Mouse (Mus musculus) macrophage (primary cell): ENCODE data around the gene Zfp114. TPM values are rescaled to one million over a fixed set of nuclear protein-coding genes. Genes with fewer than 3 reads are reported as not detected.

Experiments used
- H3K27ac ChIP-seq: fragments of 350-480 bp; formaldehyde crosslinking; 2 replicates; pipeline ENCODE4 v1.9.0; 2021
- H3K36me3 ChIP-seq: fragments of 350-480 bp; formaldehyde crosslinking; 2 replicates; pipeline ENCODE4 v1.9.0; 2021; ENCODE audit errors: inconsistent target
- H3K4me3 ChIP-seq: fragments of 350-480 bp; formaldehyde crosslinking; 2 replicates; pipeline ENCODE4 v1.9.0; 2021; ENCODE audit errors: inconsistent target
- H3K79me2 ChIP-seq: fragments of 350-480 bp; formaldehyde crosslinking; 2 replicates; pipeline ENCODE4 v1.9.0; 2021; ENCODE audit errors: inconsistent target
- WGBS: methylation state at CpG from one replicate; pipeline ENCODE4 v1.1.7; 2026; ENCODE audit warnings: inconsistent platforms; ENCODE audit not compliant: missing documents; 5-methylcytosine and 5-hydroxymethylcytosine counted together
- polyA plus RNA-seq: library from polyadenylated mRNA; stranded (reverse); fragments of 250-400 nt; gene quantifications from 3 replicates; pipeline ENCODE4 v1.2.4, GENCODE M21; 2018; ENCODE audit warnings: inconsistent platforms
- total RNA-seq, 78 experiments: library from RNA; depleted of rRNA; stranded (reverse); fragments of 250-400 nt; gene quantifications; 1 replicate in 9 of 78; 2 replicates in 24 of 78; 3 replicates in 43 of 78; 4 replicates in 2 of 78; pipeline ENCODE4 v1.2.4; 2018; ENCODE audit warnings: inconsistent platforms in 56 of 78

The Zfp114 gene
- total RNA-seq (2018; cell fraction: chromatin; rRNA removed), result under 1 TPM in 5 of 26 experiments, not detected in 21; 0.26 to 0.73 (median 0.33) TPM
- under 1 TPM in 7 of 26 experiments, not detected in 19; 0.03 to 0.07 (median 0.06) TPM for total RNA-seq (2018; cell fraction: cytosol; rRNA removed)
- under 1 TPM in 5 of 26 experiments, not detected in 21; 0.17 to 0.58 (median 0.21) TPM for total RNA-seq (2018; cell fraction: nucleus; rRNA removed)
- polyA plus RNA-seq, result 0.06 to 0.09 TPM in 2 of 3 replicates, not detected in the other

GRCm38 (mm10) chr7:24174618-24175336 is at the start of gene Zfp114:
TSS of gene Zfp114 (plus strand) at chr7:24175060.
- 16% methylated on average over 21 of the region's 23 CpGs for WGBS
- no peaks in the 10 kb centered on the region for H3K36me3 ChIP-seq
- no peak within 1 kb of the TSS for H3K27ac ChIP-seq
- H3K4me3 ChIP-seq, result peak within 1 kb of the TSS; percentile 14
- H3K79me2 ChIP-seq, result no peaks in the 10 kb centered on the region

DNA sequence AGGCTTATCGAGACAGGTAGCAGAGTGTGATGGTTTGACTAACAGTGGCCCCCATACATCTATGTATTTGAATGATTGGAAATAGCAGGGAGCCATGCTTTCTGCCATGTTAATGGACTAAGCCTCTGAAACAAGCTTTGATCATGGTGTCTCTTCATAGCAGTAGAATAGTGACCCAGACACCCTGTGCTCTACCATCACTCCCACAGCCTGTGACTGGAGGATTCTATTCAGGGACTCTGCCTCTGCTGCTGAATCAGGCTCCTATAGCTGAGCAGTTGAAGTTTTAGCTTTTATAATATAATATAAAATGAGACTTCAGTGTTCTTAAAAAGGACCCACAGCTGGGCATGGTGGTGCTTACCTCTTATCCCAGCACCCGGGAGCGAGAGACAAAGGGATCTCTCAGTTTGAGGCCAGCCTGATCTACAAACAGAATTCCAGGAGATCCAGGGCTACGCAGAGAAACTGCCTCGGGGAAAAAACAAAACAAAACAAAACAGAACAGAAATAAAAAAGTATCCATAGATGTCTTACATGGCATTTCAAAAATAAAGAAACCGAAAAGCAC is 41.4 kb upstream of the Zfp114 start:
- H3K36me3 ChIP-seq, result peaks cover 11% of the 10 kb centered on the region; the same call in 1 of the 2 replicates
- WGBS, result 21% methylated on average over 6 of the region's 6 CpGs
- H3K4me3 ChIP-seq, result peak overlapping the region; percentile 86
- peaks cover 8% of the 10 kb centered on the region; the same call in 1 of the 2 replicates for H3K79me2 ChIP-seq
- H3K27ac ChIP-seq, result peak overlapping the region; percentile 28; the same call in 1 of the 2 replicates

DNA sequence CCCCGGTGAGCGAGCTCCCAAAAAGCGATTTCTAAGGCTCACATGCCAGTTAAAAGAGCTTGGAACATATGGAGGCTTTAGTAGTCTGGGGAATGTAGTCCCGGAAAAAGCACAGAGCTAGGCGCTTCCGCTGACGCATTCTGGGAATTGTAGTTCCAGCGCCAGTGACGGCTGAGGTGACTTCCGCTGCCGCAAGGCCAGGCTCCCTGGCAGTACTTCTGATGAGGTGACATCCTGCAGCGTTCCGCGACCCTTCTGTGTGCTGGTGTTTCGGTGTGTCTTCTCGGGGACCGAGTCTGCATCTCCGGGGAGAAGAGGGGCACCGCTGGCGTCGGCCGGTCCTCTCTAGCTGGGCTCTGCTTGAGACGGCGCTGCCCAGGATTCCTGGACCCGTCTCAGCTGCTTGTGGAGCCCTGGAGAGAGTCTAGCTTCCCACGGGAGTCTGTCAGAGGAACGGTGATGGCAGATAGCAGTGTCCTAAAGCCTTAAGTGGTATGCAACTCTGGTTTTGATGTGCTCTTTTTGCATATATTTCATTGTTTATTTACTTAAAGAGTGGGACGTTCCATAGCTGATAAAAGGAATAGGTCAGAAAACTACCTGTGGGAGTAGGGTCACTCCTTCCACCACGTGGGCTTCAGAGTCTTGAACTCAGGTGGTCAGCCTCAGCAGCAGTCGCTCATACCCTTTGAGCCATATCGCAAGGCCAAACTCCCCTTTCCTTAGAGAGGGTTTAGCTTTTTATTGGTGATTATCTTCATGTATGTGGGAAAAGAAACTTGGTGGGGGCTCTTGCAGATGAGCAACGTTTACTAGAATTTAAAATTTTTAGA is 40.6 kb upstream of the Zfp114 start, which contains the start of gene Zfp235:
Zfp235 (plus strand) TSS at position 174 of the 833 bp plus-strand sequence.
- peak within 1 kb of the TSS; percentile 86 for H3K4me3 ChIP-seq

DNA sequence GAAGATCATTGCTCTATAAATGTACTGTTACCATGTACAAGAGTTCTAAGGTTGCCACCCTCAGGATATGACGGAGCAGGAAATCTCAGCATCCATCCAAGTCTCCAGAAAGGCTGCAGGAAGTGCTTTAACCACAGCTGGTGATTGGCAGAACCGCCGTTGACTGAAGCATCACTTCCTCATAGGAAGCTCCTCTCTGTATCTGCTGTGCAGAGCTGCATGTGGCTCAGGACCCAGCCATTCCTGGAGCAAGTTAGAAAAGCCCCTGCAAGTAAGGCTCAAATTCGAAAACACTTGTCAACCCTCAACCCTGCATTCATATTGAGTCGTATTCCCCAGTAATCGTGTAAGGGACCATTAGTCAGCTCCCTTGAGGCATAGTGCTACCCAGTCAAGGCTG is 32.3 kb upstream of the Zfp114 start:
- no peak overlapping the region for H3K4me3 ChIP-seq
- no peak overlapping the region for H3K27ac ChIP-seq
- no peaks in the 10 kb centered on the region for H3K79me2 ChIP-seq
- 26% methylated on average over 6 of the region's 6 CpGs for WGBS
- peaks cover 28% of the 10 kb centered on the region for H3K36me3 ChIP-seq

More for the DNA sequence above, 40.6 kb upstream of the Zfp114 start, which contains the start of gene Zfp235:
- H3K79me2 ChIP-seq, result peaks cover 8% of the 10 kb centered on the region; the same call in 1 of the 2 replicates
- 6% methylated on average over 32 of the region's 32 CpGs for WGBS
- H3K27ac ChIP-seq, result peak within 1 kb of the TSS; percentile 28; the same call in 1 of the 2 replicates
- peaks cover 15% of the 10 kb centered on the region; the same call in 1 of the 2 replicates for H3K36me3 ChIP-seq

DNA sequence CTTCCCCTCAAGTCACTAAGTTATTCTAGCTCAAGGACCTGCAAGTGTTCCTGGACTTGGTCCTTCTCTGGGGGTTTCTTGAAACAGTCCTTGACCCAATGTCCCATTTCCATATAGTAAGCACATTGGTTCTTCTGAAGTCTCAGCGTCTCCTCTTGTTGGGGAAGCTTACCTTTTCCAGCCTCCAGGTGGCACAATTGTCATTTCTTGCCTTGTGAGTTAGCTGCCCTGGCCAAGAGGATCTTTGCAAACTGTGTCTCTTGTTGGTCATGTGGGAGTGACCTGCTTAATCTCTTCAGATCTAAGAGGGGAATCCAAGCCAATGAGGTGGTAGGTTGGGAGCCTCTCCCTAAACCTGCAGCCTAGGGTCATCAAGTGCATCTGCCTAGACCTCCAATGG is 21.6 kb upstream of the Zfp114 start:
- no peaks in the 10 kb centered on the region for H3K36me3 ChIP-seq
- no peak overlapping the region for H3K4me3 ChIP-seq
- H3K79me2 ChIP-seq, result no peaks in the 10 kb centered on the region
- 0% methylated on average over 1 of the region's 1 CpGs for WGBS
- no peak overlapping the region for H3K27ac ChIP-seq

GRCm38 (mm10) chr7:24172191-24172590 is 2.7 kb upstream of the Zfp114 start:
- Histone ChIP-seq H3K36me3 (no peaks in the 10 kb centered on the region), H3K79me2 (no peaks in the 10 kb centered on the region), H3K4me3 (no peak overlapping the region), H3K27ac (no peak overlapping the region)
- 71% methylated on average over 2 of the region's 4 CpGs for WGBS

GRCm38 (mm10) chr7:24175337-24175711 is 464 bp downstream of the Zfp114 start:
- no peak overlapping the region for H3K27ac ChIP-seq
- no peaks in the 10 kb centered on the region for H3K79me2 ChIP-seq
- no peaks in the 10 kb centered on the region for H3K36me3 ChIP-seq
- peak overlapping the region; percentile 14 for H3K4me3 ChIP-seq
- WGBS, result 29% methylated on average over 6 of the region's 6 CpGs

GRCm38 (mm10) chr7:24187611-24188010 is 12.8 kb downstream of the Zfp114 start:
- Histone ChIP-seq H3K4me3 (no peak overlapping the region), H3K79me2 (no peaks in the 10 kb centered on the region), H3K27ac (no peak overlapping the region), H3K36me3 (no peaks in the 10 kb centered on the region)
- WGBS, result 38% methylated on average over 1 of the region's 1 CpGs

- no peak overlapping the region for H3K27ac ChIP-seq
- H3K4me3 ChIP-seq, result no peak overlapping the region
- H3K36me3 ChIP-seq, result no peaks in the 10 kb centered on the region
- WGBS, result 39% methylated on average over 4 of the region's 4 CpGs
- H3K79me2 ChIP-seq, result no peaks in the 10 kb centered on the region
These were observed 14.2 kb downstream of the Zfp114 start for GRCm38 (mm10) chr7:24188901-24189570.

DNA sequence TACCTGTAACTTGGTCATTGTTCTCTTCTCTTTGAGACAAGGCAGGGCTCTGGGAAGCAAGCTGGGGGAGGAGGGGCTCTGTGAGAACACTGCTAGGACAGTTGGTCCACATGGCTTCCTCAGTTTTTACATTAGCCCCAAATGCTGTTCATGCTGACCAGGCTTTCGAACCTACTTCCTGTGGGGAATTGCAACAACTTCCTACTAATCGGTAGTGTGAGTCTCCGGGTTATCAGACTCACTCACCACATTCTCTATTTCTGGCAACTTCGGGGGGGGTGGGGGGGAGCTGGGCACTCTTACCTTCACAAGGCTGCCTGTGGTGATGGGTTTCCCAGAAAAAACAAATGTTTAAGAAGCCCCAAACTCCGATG is 14.7 kb downstream of the Zfp114 start:
- H3K36me3 ChIP-seq, result no peaks in the 10 kb centered on the region
- H3K79me2 ChIP-seq, result no peaks in the 10 kb centered on the region
- WGBS, result 9% methylated on average over 5 of the region's 5 CpGs
- no peak overlapping the region for H3K27ac ChIP-seq
- no peak overlapping the region for H3K4me3 ChIP-seq

DNA sequence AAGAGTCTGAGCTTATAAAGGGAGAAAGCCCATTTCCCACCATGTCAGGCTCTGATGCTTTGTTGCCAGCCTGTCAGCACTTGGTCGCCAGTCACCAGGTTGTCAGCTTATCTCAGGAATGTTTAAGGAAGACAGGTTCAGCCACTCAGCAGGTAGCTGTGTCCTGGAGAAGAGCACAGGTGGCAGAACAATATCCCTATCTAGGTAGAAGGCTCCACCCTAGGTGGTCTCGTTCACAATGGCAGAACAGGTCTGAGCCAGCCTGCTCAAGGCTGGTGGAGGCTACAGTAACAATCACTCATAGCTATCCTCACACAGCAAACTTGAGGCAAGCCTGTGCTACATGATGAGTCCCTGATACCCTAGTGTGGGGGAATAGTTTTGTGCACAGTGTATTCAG is 16.5 kb downstream of the Zfp114 start:
- Histone ChIP-seq H3K27ac (no peak overlapping the region), H3K36me3 (no peaks in the 10 kb centered on the region), H3K79me2 (no peaks in the 10 kb centered on the region), H3K4me3 (no peak overlapping the region)
- 93% methylated on average over 2 of the region's 2 CpGs for WGBS

DNA sequence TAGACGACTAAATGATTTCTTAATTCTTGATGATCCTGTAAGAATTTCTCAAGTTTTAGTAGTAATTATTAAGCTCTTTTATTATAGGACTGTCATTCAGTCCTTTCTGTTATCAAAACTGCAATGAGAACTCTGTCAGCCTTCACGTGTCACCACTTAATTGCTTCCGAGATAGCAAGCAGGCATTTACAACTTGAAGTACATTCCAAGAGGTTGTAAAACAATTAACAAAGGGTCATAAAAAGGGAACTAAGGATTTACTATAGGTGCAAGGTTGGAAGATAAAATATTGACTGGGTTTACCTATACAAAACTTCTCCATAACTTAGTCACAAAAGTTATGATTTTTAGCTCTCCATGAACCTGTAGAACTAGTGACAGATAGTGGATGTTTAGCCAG is 18.3 kb downstream of the Zfp114 start:
- H3K79me2 ChIP-seq, result no peaks in the 10 kb centered on the region
- no peak overlapping the region for H3K4me3 ChIP-seq
- WGBS, result 98% methylated on average over 3 of the region's 3 CpGs
- H3K36me3 ChIP-seq, result peaks cover 8% of the 10 kb centered on the region
- no peak overlapping the region for H3K27ac ChIP-seq

DNA sequence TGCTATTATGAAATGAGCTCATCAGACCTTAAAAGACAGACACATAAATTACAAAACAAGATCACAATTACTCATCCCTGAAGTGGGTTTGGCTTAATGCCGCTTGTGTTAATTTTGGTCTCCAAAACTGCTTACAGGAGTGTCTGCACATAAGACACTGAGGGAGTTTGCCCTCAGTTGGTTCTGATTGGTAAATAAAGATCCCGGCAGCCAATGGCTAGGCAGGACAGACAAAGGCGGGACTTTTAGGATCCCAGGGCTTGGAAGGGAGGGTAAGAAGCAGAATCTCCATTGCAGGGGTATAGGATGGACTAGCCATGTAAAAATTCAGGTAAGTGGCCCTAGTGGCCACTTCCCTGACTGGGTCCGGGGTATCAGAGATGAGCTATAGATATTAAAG is 22.1 kb downstream of the Zfp114 start:
- 94% methylated on average over 4 of the region's 4 CpGs for WGBS
- Histone ChIP-seq H3K4me3 (no peak overlapping the region), H3K36me3 (peaks cover 46% of the 10 kb centered on the region), H3K79me2 (no peaks in the 10 kb centered on the region), H3K27ac (no peak overlapping the region)
